Mouse (Mus musculus) B cell, adult 62 days (primary cell): Measurements from ENCODE around the gene Gm10330. TPM values are rescaled to one million over a fixed set of nuclear protein-coding genes. Genes with fewer than 3 reads are reported as not detected.

Source experiments
- total RNA-seq: library from RNA; stranded (reverse); gene quantifications from 4 replicates; pipeline ENCODE4 v1.2.4, GENCODE M21; 2023

Gene Gm10330
- total RNA-seq: not detected in 4 replicates

DNA sequence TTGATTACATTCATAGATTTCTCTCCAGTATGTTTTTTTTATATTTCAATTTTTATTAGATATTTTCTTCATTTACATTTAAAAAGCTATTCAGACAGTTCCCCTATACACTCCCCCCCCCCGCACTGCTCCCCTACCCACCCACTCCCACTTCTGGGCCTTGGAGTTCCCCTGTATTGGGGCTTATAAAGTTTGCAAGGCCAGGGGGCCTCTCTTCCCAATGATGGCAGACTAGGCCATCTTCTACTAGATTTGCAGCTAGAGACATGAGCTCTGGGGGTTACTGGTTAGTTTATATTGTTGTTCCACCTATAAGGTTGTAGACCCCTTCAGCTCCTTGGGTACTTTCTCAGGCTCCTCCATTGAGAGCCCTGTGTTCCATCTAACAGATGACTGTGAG, at the start of gene Gm10330:
TSS of gene Gm10330 (minus strand) at position 101 of the 400 bp plus-strand sequence.

